Mouse (Mus musculus): ENCODE measurements at regions not wholly inside any gene's neighbourhood (a gene's known extent, or its start where the extent isn't known, plus 50 kb on each side); places are given as distances from the start of the nearest gene placed in this dataset.

DNA sequence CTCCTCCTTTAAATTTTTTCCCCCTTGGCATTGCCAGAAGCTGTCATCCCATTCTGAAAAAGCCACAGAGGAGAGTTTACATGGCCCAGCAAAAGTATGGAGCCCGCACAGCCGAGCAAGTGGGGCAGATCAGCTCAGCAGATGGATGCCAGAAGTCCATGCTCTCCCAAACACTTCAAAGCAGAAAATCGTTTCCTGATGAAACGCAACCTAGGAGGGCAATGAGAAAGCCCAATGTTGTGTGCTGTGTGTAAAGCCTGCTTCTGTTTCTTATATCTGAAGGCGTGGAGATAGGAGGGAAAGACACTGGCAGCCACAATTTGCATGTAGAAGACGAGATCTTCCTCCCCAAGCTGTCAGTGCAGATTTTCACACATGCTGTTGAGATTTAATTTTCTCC, 92.4 kb upstream of the Stt3b start:
- TF ChIP-seq POLR2A (IDR thresholded peaks at IDR 0.05; ENCODE audit: control insufficient read depth, low read depth, low read length) (no peak), CTCF (IDR thresholded peaks at IDR 0.05; ENCODE audit: control insufficient read depth, insufficient read depth, insufficient replicate concordance, low read depth, low read length) (no peak)
